Mouse (Mus musculus) liver, adult 2 months (tissue): ENCODE measurements around the gene Bcat1. TPM values are rescaled to one million over a fixed set of nuclear protein-coding genes. Genes with fewer than 3 reads are reported as not detected.
A peak's percentile ranks its signal among the peaks of the same experiment; 100 is the strongest.

Source experiments
- DNase-seq: peaks from one replicate; pipeline ENCODE4 v3.0.0-alpha.2; 2011; ENCODE audit warnings: low read depth, low spot score; ENCODE audit errors: extremely low read depth
- H3K27ac ChIP-seq: fragments of 200-500 bp; replicated peaks from 2 replicates; pipeline ENCODE4 v1.5.1; 2012; ENCODE audit warnings: low read depth, mild to moderate bottlenecking, control low read depth, inconsistent platforms, low read length; ENCODE audit not compliant: insufficient read depth
- H3K27me3 ChIP-seq: fragments of 200-500 bp; 2 replicates; pipeline ENCODE4 v1.6.1; 2012; ENCODE audit warnings: mild to moderate bottlenecking, moderate library complexity, low read length, inconsistent platforms; ENCODE audit not compliant: control insufficient read depth, insufficient read depth
- H3K36me3 ChIP-seq: fragments of 200-500 bp; 2 replicates; pipeline ENCODE4 v1.6.1; 2012; ENCODE audit warnings: low read length, inconsistent platforms; ENCODE audit not compliant: control insufficient read depth, insufficient read depth
- H3K4me1 ChIP-seq: fragments of 200-500 bp; 2 replicates; pipeline ENCODE4 v1.6.1; 2011; ENCODE audit warnings: low read length; ENCODE audit not compliant: control insufficient read depth, insufficient read depth
- H3K4me3 ChIP-seq: fragments of 200-500 bp; 2 replicates; pipeline ENCODE4 v1.5.1; 2011; ENCODE audit warnings: low read depth, mild to moderate bottlenecking, control low read depth, low read length, moderate library complexity; ENCODE audit not compliant: insufficient read depth
- H3K79me2 ChIP-seq: fragments of 200-500 bp; 2 replicates; pipeline ENCODE4 v1.6.1; 2012; ENCODE audit warnings: inconsistent platforms, mild to moderate bottlenecking, low read length, moderate library complexity; ENCODE audit not compliant: control insufficient read depth, insufficient read depth
- H3K9ac ChIP-seq: fragments of 200-500 bp; 2 replicates; pipeline ENCODE4 v1.6.1; 2012; ENCODE audit warnings: low read depth, mild to moderate bottlenecking, control low read depth, inconsistent platforms, low read length
- CTCF ChIP-seq: fragments of 200-500 bp; IDR thresholded peaks from 2 replicates; pipeline ENCODE4 v1.5.1; 2011; ENCODE audit warnings: low read depth, low read length, control low read depth
- POLR2A ChIP-seq: fragments of 200-500 bp; IDR thresholded peaks from 2 replicates; pipeline ENCODE4 v1.6.1; 2011; ENCODE audit warnings: low read length, control low read depth; ENCODE audit not compliant: insufficient read depth; ENCODE audit errors: extremely low read depth
- WGBS: fragments of 180-500 bp; shearing (Covaris S2); methylation state at CpG from one replicate; pipeline ENCODE4 v1.1.7; 2018; 5-methylcytosine and 5-hydroxymethylcytosine counted together
- polyA plus RNA-seq: library from polyadenylated mRNA; depleted of rRNA; stranded (reverse); fragments of >200 nt; gene quantifications from 2 replicates; pipeline ENCODE4 v1.2.3, GENCODE M21; 2012
- total RNA-seq: library from RNA; depleted of rRNA; stranded (reverse); fragments of >200 nt; gene quantifications from 2 replicates; pipeline ENCODE4 v1.2.3, GENCODE M21; 2014

Gene Bcat1
- total and polyA plus RNA-seq, 2 experiments: 0.18 TPM; not detected in 1

GRCm38 (mm10) chr6:144987216-144987615, 88.8 kb downstream of the Bcat1 start:
- H3K79me2 ChIP-seq: no peaks in the 10 kb centered on the region
- no peaks in the 10 kb centered on the region for H3K4me1 ChIP-seq
- WGBS: 83% methylated on average over 7 of the region's 7 CpGs
- DNase-seq: no peak
- no peak overlapping the region for H3K9ac ChIP-seq
- no peak overlapping the region for H3K27ac ChIP-seq
- H3K36me3 ChIP-seq: no peaks in the 10 kb centered on the region
- TF ChIP-seq POLR2A: no peak
- TF ChIP-seq CTCF: no peak
- no peak overlapping the region for H3K4me3 ChIP-seq
- no peaks in the 10 kb centered on the region for H3K27me3 ChIP-seq

- Histone ChIP-seq H3K36me3 (no peaks in the 10 kb centered on the region), H3K79me2 (no peaks in the 10 kb centered on the region), H3K4me1 (no peaks in the 10 kb centered on the region), H3K9ac (no peak overlapping the region), H3K4me3 (no peak overlapping the region), H3K27me3 (no peaks in the 10 kb centered on the region), H3K27ac (no peak overlapping the region)
- no peak for TF ChIP-seq POLR2A
- no peak for TF ChIP-seq CTCF
- no peak for DNase-seq
- 93% methylated on average over 8 of the region's 8 CpGs for WGBS
These were observed 91.8 kb downstream of the Bcat1 start for GRCm38 (mm10) chr6:144984221-144984620.

GRCm38 (mm10) chr6:144982093-144982492, 93.9 kb downstream of the Bcat1 start:
- no peak for DNase-seq
- Histone ChIP-seq H3K4me3 (no peak overlapping the region), H3K27ac (no peak overlapping the region), H3K79me2 (no peaks in the 10 kb centered on the region), H3K9ac (no peak overlapping the region), H3K4me1 (no peaks in the 10 kb centered on the region), H3K36me3 (no peaks in the 10 kb centered on the region), H3K27me3 (no peaks in the 10 kb centered on the region)
- 92% methylated on average over 3 of the region's 3 CpGs for WGBS
- TF ChIP-seq CTCF (no peak), POLR2A (no peak)

GRCm38 (mm10) chr6:144972351-144972750, 103.6 kb downstream of the Bcat1 start:
- WGBS: 79% methylated on average over 8 of the region's 8 CpGs
- TF ChIP-seq POLR2A (no peak), CTCF (no peak)

DNA sequence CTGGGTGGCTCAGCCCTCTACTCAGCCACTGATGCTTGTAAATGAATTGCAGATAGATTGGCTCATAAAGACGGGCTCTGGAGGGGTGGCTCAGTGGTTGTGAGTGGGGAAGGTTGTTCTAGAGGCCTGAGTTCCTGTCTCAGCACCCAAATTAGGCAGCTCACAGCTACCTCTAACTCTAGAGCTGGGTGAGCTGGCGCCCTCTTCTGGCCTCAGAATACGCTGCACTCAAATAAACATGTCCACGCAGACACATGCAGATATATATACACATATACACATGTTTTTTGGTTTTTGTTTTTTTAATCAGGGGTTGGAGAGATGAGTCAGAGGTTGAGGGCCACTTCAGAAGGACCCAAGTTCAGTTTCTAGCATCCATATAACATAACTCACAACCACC, 105.1 kb downstream of the Bcat1 start:
- Histone ChIP-seq H3K27ac (no peak overlapping the region), H3K4me1 (peaks cover 2% of the 10 kb centered on the region; the same call in 1 of the 2 replicates), H3K27me3 (no peaks in the 10 kb centered on the region), H3K79me2 (no peaks in the 10 kb centered on the region), H3K9ac (no peak overlapping the region), H3K4me3 (no peak overlapping the region), H3K36me3 (no peaks in the 10 kb centered on the region)
- TF ChIP-seq CTCF: peak; percentile 53
- no peak for TF ChIP-seq POLR2A
- DNase-seq: no peak
- WGBS: 86% methylated on average over 4 of the region's 4 CpGs

More at GRCm38 (mm10) chr6:144972351-144972750, 103.6 kb downstream of the Bcat1 start:
- Histone ChIP-seq H3K4me1 (peaks cover 2% of the 10 kb centered on the region; the same call in 1 of the 2 replicates), H3K27ac (no peak overlapping the region), H3K27me3 (no peaks in the 10 kb centered on the region), H3K4me3 (no peak overlapping the region), H3K9ac (no peak overlapping the region), H3K36me3 (no peaks in the 10 kb centered on the region), H3K79me2 (no peaks in the 10 kb centered on the region)
- no peak for DNase-seq

DNA sequence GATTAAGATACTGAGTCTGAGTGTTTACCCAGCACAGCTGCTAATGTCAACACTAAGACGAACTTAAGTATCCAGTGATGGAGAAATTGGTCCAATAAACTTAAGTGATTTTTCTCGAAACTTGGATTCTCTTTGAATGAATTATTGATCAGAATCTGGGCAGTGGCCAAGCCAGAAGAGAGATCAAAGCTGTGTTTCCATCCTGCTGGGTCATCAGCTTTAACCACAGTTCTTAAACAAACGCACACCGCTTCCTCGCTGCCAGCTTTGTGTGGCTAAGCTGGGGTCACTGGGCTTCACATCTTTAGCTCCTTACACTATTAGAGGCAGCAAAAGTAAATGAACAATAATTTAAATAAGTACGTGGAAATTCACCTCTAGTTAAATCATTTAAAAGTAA, 108.4 kb downstream of the Bcat1 start:
- Histone ChIP-seq H3K36me3 (no peaks in the 10 kb centered on the region), H3K4me3 (no peak overlapping the region), H3K79me2 (no peaks in the 10 kb centered on the region), H3K4me1 (peaks cover 2% of the 10 kb centered on the region; the same call in 1 of the 2 replicates), H3K9ac (no peak overlapping the region), H3K27ac (no peak overlapping the region), H3K27me3 (no peaks in the 10 kb centered on the region)
- peak; percentile 84 for DNase-seq
- no peak for TF ChIP-seq CTCF
- no peak for TF ChIP-seq POLR2A
- 15% methylated on average over 6 of the region's 6 CpGs for WGBS
